In genomic region chr12:80230854-80231253, GRCm38 (mm10) we compare ENCODE assay signal across 8 mouse cellular contexts. TPM values are rescaled to one million over a fixed set of nuclear protein-coding genes. Genes with fewer than 3 reads are reported as not detected.
DNase-seq lines count a peak whose midpoint lies in the region; ATAC-seq and TF ChIP-seq lines count a peak whose summit lies in the region.

No protein-coding gene starts in this region.

- H3K79me2 ChIP-seq in heart, adult 2 months (replicated peaks; ENCODE audit: control insufficient read depth, insufficient read depth, low read length) = no peaks in the 10 kb centered on the region; the same call in 1 of the 2 replicates

- peak overlapping the region; percentile 15; the same call in 1 of the 2 replicates for H3K4me2 ChIP-seq in liver, embryonic 14.5 days (ENCODE audit: low read depth)

- H3K9ac ChIP-seq in heart, adult 2 months (ENCODE audit: low read depth, low read length) = no peak overlapping the region
- no peak overlapping the region for H3K9ac ChIP-seq in liver, embryonic 14.5 days (replicated peaks)

- H3K4me1 ChIP-seq in heart, adult 2 months (ENCODE audit: control insufficient read depth, insufficient read depth, low read length) = peaks cover 32% of the 10 kb centered on the region
- peaks cover 61% of the 10 kb centered on the region for H3K4me1 ChIP-seq in thymus, adult 2 months (replicated peaks; ENCODE audit: control insufficient read depth, insufficient read depth, low read length)
- peaks cover 3 to 32% of the 10 kb centered on the region in 2 experiments; a peak in 3 of 4 replicates for H3K4me1 ChIP-seq in liver, embryonic 14.5 days (replicated peaks; ENCODE audit: control insufficient read depth in 2 of 2, insufficient read depth in 2 of 2, low read length in 1 of 2)

- H3K27ac ChIP-seq in heart, adult 2 months = peak overlapping the region; percentile 89
- peak overlapping the region; percentile 25; the same call in 1 of the 2 replicates for H3K27ac ChIP-seq in thymus, adult 2 months (ENCODE audit: control insufficient read depth, insufficient read depth, low read length)
- H3K27ac ChIP-seq in liver, embryonic 14.5 days = no peak overlapping the region

- ATAC-seq in liver, embryonic 14.5 days (ENCODE audit: insufficient read depth) = no peak

- no peak for DNase-seq in heart, adult 2 months
- DNase-seq in heart, postnatal 36 days = no peak
- no peak for DNase-seq in thymus, adult 2 months
- no peak for DNase-seq in thymus, adult 18-20 months
- no peak for DNase-seq in liver, embryonic 14.5 days (ENCODE audit: low read depth in 3 of 3, low spot score in 3 of 3)
- no peak for DNase-seq in right cerebral cortex, adult 2 months (ENCODE audit: low spot score in 2 of 2)
- no peak for DNase-seq in layer of hippocampus, adult 8-10 months (ENCODE audit: low spot score in 2 of 2)
- no peak for DNase-seq in Muller cell, postnatal 12 days (ENCODE audit: inconsistent ontology term)

- peaks cover 5% of the 10 kb centered on the region for H3K36me3 ChIP-seq in heart, adult 2 months (ENCODE audit: control insufficient read depth, insufficient read depth, low read length)
- H3K36me3 ChIP-seq in thymus, adult 2 months (ENCODE audit: control insufficient read depth, insufficient read depth, low read length) = no peaks in the 10 kb centered on the region
- H3K36me3 ChIP-seq in liver, embryonic 14.5 days (replicated peaks; ENCODE audit: control insufficient read depth, insufficient read depth, low read depth) = no peaks in the 10 kb centered on the region

- no peak overlapping the region for H3K4me3 ChIP-seq in heart, adult 2 months
- H3K4me3 ChIP-seq in thymus, adult 2 months (ENCODE audit: control insufficient read depth, insufficient read depth, low read length) = no peak overlapping the region
- H3K4me3 ChIP-seq in liver, embryonic 14.5 days (ENCODE audit: insufficient read depth in 1 of 2, low read depth in 2 of 2, low read length in 2 of 2) = no peak overlapping the region

- intact Hi-C loops in heart, adult 2 months (cut with DNase I) = loop anchor here (1.0 to 2.0 kb wide), 2 partner anchors 16 to 29 kb away; partner anchors contain the start of gene Actn1
- intact Hi-C loops in heart, postnatal 36 days (cut with DNase I) = loop anchor here (2.0 kb wide), 2 partner anchors 28 to 32 kb away; no protein-coding TSS in a partner anchor

- TF ChIP-seq POLR2A in heart, adult 2 months (IDR thresholded peaks at IDR 0.05; ENCODE audit: insufficient read depth, low read depth, low read length) = no peak
- no peak for TF ChIP-seq POLR2A in thymus, adult 2 months (IDR thresholded peaks at IDR 0.05; ENCODE audit: control insufficient read depth, extremely low read depth, insufficient read depth, low read length, poor library complexity)

- no peak for TF ChIP-seq EP300 in heart, adult 2 months (IDR thresholded peaks at IDR 0.05; ENCODE audit: insufficient read depth, low read depth, low read length)
- TF ChIP-seq EP300 in liver, embryonic 14.5 days (IDR thresholded peaks at IDR 0.05; ENCODE audit: low read depth) = no peak

- no peaks in the 10 kb centered on the region for H3K27me3 ChIP-seq in heart, adult 2 months (ENCODE audit: control insufficient read depth, insufficient read depth, low read length)
- H3K27me3 ChIP-seq in thymus, adult 2 months (ENCODE audit: control insufficient read depth, insufficient read depth, low read length) = no peaks in the 10 kb centered on the region
- H3K27me3 ChIP-seq in liver, embryonic 14.5 days (ENCODE audit: control insufficient read depth, insufficient read depth, low read length) = no peaks in the 10 kb centered on the region

- WGBS in heart, adult 2 months = 42% methylated on average over 5 of the region's 5 CpGs
- WGBS in thymus, adult 2 months = 76% methylated on average over 5 of the region's 5 CpGs
- 50% methylated on average over 5 of the region's 5 CpGs for WGBS in liver, embryonic 14.5 days (ENCODE audit: insufficient replicate concordance)

- no peaks in the 10 kb centered on the region for H3K9me3 ChIP-seq in liver, embryonic 14.5 days (ENCODE audit: control insufficient read depth, low read length)

- no peak for TF ChIP-seq CTCF in heart, adult 2 months (IDR thresholded peaks at IDR 0.05)
- no peak for TF ChIP-seq CTCF in thymus, adult 2 months (IDR thresholded peaks at IDR 0.05; ENCODE audit: borderline replicate concordance, control insufficient read depth, extremely low read depth, insufficient read depth, low read length, poor library complexity)
- no peak for TF ChIP-seq CTCF in liver, embryonic 14.5 days (IDR thresholded peaks at IDR 0.05; ENCODE audit: low read depth)

RNA-seq across cellular contexts. Expression of gene Actn1, which starts 29.3 kb away (rescaled TPM):
- total RNA-seq in heart, adult 2 months (2021) = 10 to 100 TPM; 30.6 to 31.7 TPM
- 29.0 and 31.1 TPM in 2 replicates for polyA plus RNA-seq in heart, adult 2 months (2012; rRNA removed)
- total RNA-seq in heart, postnatal 36 days (2021) = 10 to 100 TPM; 33.4 to 38.9 TPM
- 153 and 158 TPM in 2 replicates for polyA plus RNA-seq in thymus, adult 2 months (2012; rRNA removed)
- 9.8 and 14.0 TPM in 2 replicates for polyA plus RNA-seq in liver, embryonic 14.5 days (2012; rRNA removed)
- 5.6 and 6.9 TPM in 2 replicates for polyA plus RNA-seq in liver, embryonic 14.5 days (2014; fragmentation: Nextera tagmentation; extraction: Ambion mirVana)
- 100 to 1,000 TPM in 1 of 4 experiments, 10 to 100 TPM in 3; 79.9 to 104 (median 90.3) TPM for total RNA-seq in layer of hippocampus, adult 8-10 months (2022)
